7 mouse cellular contexts compared by ENCODE assay signal in the genomic region with DNA sequence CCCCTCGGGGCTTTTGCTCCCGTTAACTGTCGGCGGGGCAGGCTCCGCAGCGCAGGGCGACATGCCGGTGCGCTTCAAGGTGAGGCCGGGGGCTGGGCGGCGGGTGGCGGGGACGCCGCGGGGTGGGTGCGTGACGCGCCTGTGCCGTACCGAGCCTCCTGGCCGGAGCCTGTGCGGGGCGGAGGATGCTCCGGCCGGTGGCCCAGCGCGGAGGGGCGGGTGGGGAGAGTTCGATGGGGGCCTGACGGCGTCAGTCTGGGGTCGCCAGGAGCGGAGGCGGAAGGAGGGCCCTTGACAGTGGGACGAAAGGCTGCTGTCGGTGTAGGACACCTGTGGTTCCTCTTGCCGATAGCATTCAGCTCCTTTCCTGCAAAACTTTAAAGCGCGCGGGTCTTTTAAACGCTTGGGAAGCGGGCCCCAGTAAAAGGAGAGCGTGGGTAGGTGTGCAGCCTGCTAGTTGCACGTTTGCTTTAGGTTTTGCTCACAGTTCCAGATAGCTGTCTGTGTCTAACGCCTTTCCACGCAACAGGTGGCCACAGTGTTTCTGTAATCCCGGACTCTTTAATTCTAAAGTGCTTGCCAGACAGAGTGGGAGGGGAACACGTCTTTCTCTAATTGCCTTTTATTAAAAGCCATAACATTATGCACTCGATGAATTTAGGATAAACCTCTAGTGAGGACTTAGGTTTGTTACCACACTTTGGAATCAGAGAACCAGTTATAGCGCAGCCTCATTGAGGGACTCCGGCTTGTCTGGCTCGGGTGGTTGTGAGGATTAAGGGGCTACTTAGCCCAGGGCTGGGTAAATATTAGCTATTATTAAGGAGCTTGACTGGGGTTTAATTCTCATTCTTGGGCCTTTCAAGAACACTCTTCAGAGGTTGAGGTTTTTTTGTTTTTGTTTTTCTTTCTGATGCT. TPM values are rescaled to one million over a fixed set of nuclear protein-coding genes. Genes with fewer than 3 reads are reported as not detected.
DNase-seq lines count a peak whose midpoint lies in the region; ATAC-seq and TF ChIP-seq lines count a peak whose summit lies in the region.

No protein-coding gene starts in this region.

- H3K4me2 ChIP-seq in lung, embryonic 14.5 days: peak overlapping the region; percentile 78
- peak overlapping the region; percentile 69 for H3K4me2 ChIP-seq in embryonic facial prominence, embryonic 14.5 days (ENCODE audit: low read depth, low read length)
- H3K4me2 ChIP-seq in intestine, embryonic 14.5 days (ENCODE audit: low read length): peak overlapping the region; percentile 58
- peak overlapping the region; percentile 91 for H3K4me2 ChIP-seq in lung, postnatal 0 days (replicated peaks; ENCODE audit: low read depth, low read length)

- H3K9me3 ChIP-seq in lung, embryonic 14.5 days (ENCODE audit: low read depth, low read length): no peaks in the 10 kb centered on the region
- no peaks in the 10 kb centered on the region for H3K9me3 ChIP-seq in embryonic facial prominence, embryonic 14.5 days (ENCODE audit: control insufficient read depth, low read length)
- no peaks in the 10 kb centered on the region for H3K9me3 ChIP-seq in intestine, embryonic 14.5 days (ENCODE audit: control insufficient read depth, low read length)
- H3K9me3 ChIP-seq in lung, postnatal 0 days (ENCODE audit: low read length): no peaks in the 10 kb centered on the region

- H3K27ac ChIP-seq in lung, embryonic 14.5 days (ENCODE audit: low read depth): no peak overlapping the region
- peak overlapping the region; percentile 8; the same call in 1 of the 2 replicates for H3K27ac ChIP-seq in embryonic facial prominence, embryonic 14.5 days (replicated peaks; ENCODE audit: low read depth, low read length)
- no peak overlapping the region for H3K27ac ChIP-seq in intestine, embryonic 14.5 days (ENCODE audit: low read depth)
- H3K27ac ChIP-seq in lung, postnatal 0 days (ENCODE audit: low read length): no peak overlapping the region

- TF ChIP-seq CTCF in lung, embryonic 14.5 days (IDR thresholded peaks at IDR 0.05; ENCODE audit: low read depth): no peak
- TF ChIP-seq CTCF in lung, postnatal 0 days (IDR thresholded peaks at IDR 0.05): no peak

- peak; percentile 80 for ATAC-seq in lung, embryonic 14.5 days (ENCODE audit: insufficient read depth)
- peak; percentile 70; the same call in 1 of the 2 replicates for ATAC-seq in embryonic facial prominence, embryonic 14.5 days (ENCODE audit: low read depth)
- ATAC-seq in intestine, embryonic 14.5 days (replicated peaks; ENCODE audit: low FRiP score, low TSS enrichment, low read depth): peak; percentile 79
- ATAC-seq in lung, postnatal 0 days: peak; percentile 55

- 3% methylated on average over 51 of the region's 53 CpGs for WGBS in lung, embryonic 14.5 days
- WGBS in embryonic facial prominence, embryonic 14.5 days: 3% methylated on average over 28 of the region's 53 CpGs
- whole genome bisulfite sequencing in intestine, embryonic 14.5 days: 3% methylated on average over 48 of the region's 53 CpGs
- 5% methylated on average over 43 of the region's 53 CpGs for WGBS in lung, postnatal 0 days

- H3K4me3 ChIP-seq in lung, embryonic 14.5 days (ENCODE audit: low read depth, low read length): peak overlapping the region; percentile 82
- H3K4me3 ChIP-seq in embryonic facial prominence, embryonic 14.5 days (ENCODE audit: low read depth, low read length): peak overlapping the region; percentile 76
- peak overlapping the region; percentile 83 for H3K4me3 ChIP-seq in intestine, embryonic 14.5 days (ENCODE audit: low read depth, low read length)
- H3K4me3 ChIP-seq in lung, postnatal 0 days (ENCODE audit: low read depth, low read length): peak overlapping the region; percentile 77

- peak overlapping the region; percentile 68 for H3K9ac ChIP-seq in lung, embryonic 14.5 days
- H3K9ac ChIP-seq in embryonic facial prominence, embryonic 14.5 days (ENCODE audit: low read depth, low read length): peak overlapping the region; percentile 74
- peak overlapping the region; percentile 60 for H3K9ac ChIP-seq in intestine, embryonic 14.5 days (ENCODE audit: low read length)
- peak overlapping the region; percentile 46; the same call in 1 of the 2 replicates for H3K9ac ChIP-seq in lung, postnatal 0 days (replicated peaks; ENCODE audit: low read depth)

- H3K36me3 ChIP-seq in lung, embryonic 14.5 days (ENCODE audit: insufficient read depth): peaks cover 7% of the 10 kb centered on the region; the same call in 1 of the 2 replicates
- no peaks in the 10 kb centered on the region; the same call in none of the 2 replicates for H3K36me3 ChIP-seq in embryonic facial prominence, embryonic 14.5 days (ENCODE audit: control insufficient read depth, insufficient read depth, low read length)
- H3K36me3 ChIP-seq in intestine, embryonic 14.5 days (ENCODE audit: control insufficient read depth, insufficient read depth, low read length): peaks cover 6% of the 10 kb centered on the region
- no peaks in the 10 kb centered on the region for H3K36me3 ChIP-seq in lung, postnatal 0 days (ENCODE audit: insufficient read depth, low read length)

- H3K27me3 ChIP-seq in lung, embryonic 14.5 days (ENCODE audit: insufficient read depth, low read length): no peaks in the 10 kb centered on the region
- no peaks in the 10 kb centered on the region for H3K27me3 ChIP-seq in embryonic facial prominence, embryonic 14.5 days (replicated peaks; ENCODE audit: control insufficient read depth, insufficient read depth, low read length)
- no peaks in the 10 kb centered on the region for H3K27me3 ChIP-seq in intestine, embryonic 14.5 days (replicated peaks; ENCODE audit: control insufficient read depth, insufficient read depth, low read length)
- H3K27me3 ChIP-seq in lung, postnatal 0 days (replicated peaks; ENCODE audit: insufficient read depth, low read length): no peaks in the 10 kb centered on the region

- no peak for TF ChIP-seq EP300 in lung, postnatal 0 days (IDR thresholded peaks at IDR 0.05)

- H3K4me1 ChIP-seq in lung, embryonic 14.5 days (ENCODE audit: insufficient read depth): 0 out of 2 replicates have a peak, but pooled peaks cover 3% of the 10 kb centered on the region
- H3K4me1 ChIP-seq in embryonic facial prominence, embryonic 14.5 days (ENCODE audit: control insufficient read depth, insufficient read depth, low read length): 0 out of 2 replicates have a peak, but pooled peaks cover 3% of the 10 kb centered on the region
- no peaks in the 10 kb centered on the region for H3K4me1 ChIP-seq in intestine, embryonic 14.5 days (replicated peaks; ENCODE audit: control insufficient read depth, insufficient read depth, low read length)
- H3K4me1 ChIP-seq in lung, postnatal 0 days (ENCODE audit: insufficient read depth, low read depth, low read length): 0 out of 2 replicates have a peak, but pooled peaks cover 2% of the 10 kb centered on the region

- DNase-seq in lung, embryonic 14.5 days: peak; percentile 40
- no peak for DNase-seq in lung, postnatal 14 days
- DNase-seq in embryonic facial prominence, embryonic 14.5 days (ENCODE audit: low spot score): peak; percentile 29
- no peak for DNase-seq in intestine, embryonic 14.5 days (ENCODE audit: low spot score)
- DNase-seq in lung, postnatal 0 days (ENCODE audit: low spot score): peak; percentile 49
- DNase-seq in telencephalon, adult 2 months (ENCODE audit: low read depth, low spot score): peak; percentile 56
- DNase-seq in urinary bladder, postnatal 25 days (ENCODE audit: low spot score): no peak

RNA-seq across cellular contexts. Expression of a gene that starts 0.5 kb away (rescaled TPM):
- polyA plus RNA-seq in lung, embryonic 14.5 days (2014; fragmentation: Nextera tagmentation; extraction: Ambion mirVana): 38.0 and 40.3 TPM in 2 replicates
- polyA plus RNA-seq in embryonic facial prominence, embryonic 14.5 days (2014; fragmentation: Nextera tagmentation; extraction: Ambion mirVana): 27.2 and 31.7 TPM in 2 replicates
- 20.4 and 22.3 TPM in 2 replicates for polyA plus RNA-seq in intestine, embryonic 14.5 days (2014; fragmentation: Nextera tagmentation; extraction: Ambion mirVana)
- polyA plus RNA-seq in lung, postnatal 0 days (2015; fragmentation: Nextera tagmentation; extraction: Ambion mirVana): 13.6 and 16.4 TPM in 2 replicates

Comparison
In these comparisons a context has a peak if more than half of its experiments do, and no peak if none do; other contexts are left out.
1. DNase-seq: peak in lung, embryonic 14.5 days (single experiment), embryonic facial prominence, embryonic 14.5 days (single experiment), lung, postnatal 0 days (single experiment) and telencephalon, adult 2 months (single experiment); none in lung, postnatal 14 days (single experiment), intestine, embryonic 14.5 days (single experiment) and urinary bladder, postnatal 25 days (single experiment).
2. Peak in every context shown above with its lines, with median percentiles within 50 percentile points of each other: ATAC-seq, H3K4me2 ChIP-seq, H3K4me3 ChIP-seq and H3K9ac ChIP-seq.